Mouse (Mus musculus): ENCODE results near the gene Cpe. TPM values are rescaled to one million over a fixed set of nuclear protein-coding genes. Genes with fewer than 3 reads are reported as not detected.

Gene Cpe
- polyA plus RNA-seq (2017; shearing (Covaris generic)): 1 to 10 TPM; 1.6 to 7.4 TPM

GRCm38 (mm10) chr8:64692651-64693201 lies at the start of gene Cpe:
TSS of gene Cpe (minus strand) at chr8:64693054.

DNA sequence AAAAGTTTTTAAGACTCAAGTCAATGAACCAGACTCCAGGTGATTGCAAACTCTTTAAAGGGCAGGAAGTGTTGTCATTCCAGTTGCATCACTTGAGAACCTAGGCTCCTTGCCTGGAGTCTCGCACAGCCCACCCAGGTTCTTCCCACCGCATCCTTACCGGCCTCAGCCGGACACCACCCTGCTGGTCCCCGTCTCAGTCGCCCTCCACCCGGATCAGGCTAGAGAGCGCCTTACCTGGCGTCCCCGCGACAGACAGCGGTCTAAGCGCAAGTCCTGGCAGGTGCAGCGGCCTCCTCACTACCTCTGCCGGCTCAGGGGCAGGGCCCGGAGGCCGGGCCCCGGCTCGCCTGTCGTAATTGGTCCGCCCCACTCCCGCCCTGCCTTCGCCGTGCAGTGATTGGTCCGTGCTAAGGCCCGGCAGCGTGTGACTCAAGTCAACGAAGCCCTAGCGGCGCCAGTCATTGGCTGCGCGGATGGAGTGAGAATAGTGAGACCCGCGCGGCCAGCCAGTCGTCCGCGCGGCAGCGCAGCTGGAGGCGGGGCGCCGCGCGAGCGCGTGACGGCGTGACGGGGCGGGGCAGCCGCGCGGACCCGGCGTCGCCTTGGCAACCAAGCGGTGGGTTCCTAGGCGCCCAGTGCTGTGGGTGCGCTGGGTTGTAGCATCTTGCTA lies 40.6 kb upstream of the Cpe start, which contains the start of gene Msmo1:
Gene Msmo1 (minus strand): TSS at position 522 of the 673 bp plus-strand sequence.

Other genes starting within 250 kb of the Cpe start
- gene Msmo1, start 40.7 kb upstream of the Cpe start, polyA plus RNA-seq (2017; shearing (Covaris generic)): 10 to 100 TPM; 55.5 to 79.9 TPM
- 10 to 100 TPM; 16.4 to 21.2 TPM for gene Klhl2, start 157.0 kb upstream of the Cpe start, polyA plus RNA-seq (2017; shearing (Covaris generic))

All from inflammation-experienced regulatory T-cells (primary cell).